Mouse (Mus musculus) ES-E14 (cell line): ENCODE results near the gene Ndufab1. TPM values are rescaled to one million over a fixed set of nuclear protein-coding genes. Genes with fewer than 3 reads are reported as not detected.

Source experiments
- DNase-seq: peaks from one replicate; pipeline ENCODE4 v3.0.0-alpha.2; 2013; ENCODE audit warnings: low read depth, low spot score
- H3K27ac ChIP-seq: 2 replicates; pipeline ENCODE4 v1.5.1; 2012; ENCODE audit warnings: low read depth, mild to moderate bottlenecking, low read length, moderate library complexity, mixed read lengths; ENCODE audit not compliant: poor library complexity, insufficient read depth, severe bottlenecking
- H3K36me3 ChIP-seq: 2 replicates; pipeline ENCODE4 v1.6.1; 2012; ENCODE audit warnings: mild to moderate bottlenecking, low read length, moderate library complexity, mixed read lengths; ENCODE audit not compliant: control insufficient read depth, poor library complexity, insufficient read depth, severe bottlenecking
- H3K4me1 ChIP-seq, 2 experiments: fragments of 150-350 bp in 1 of 2; sonication (generic) in 1 of 2; 2 replicates each; pipeline ENCODE4 v1.6.1; 2012; ENCODE audit warnings: low read length in 2 of 2, mild to moderate bottlenecking in 1 of 2, mixed read lengths in 1 of 2; ENCODE audit not compliant: control insufficient read depth in 2 of 2, insufficient read depth in 2 of 2, poor library complexity in 1 of 2
- H3K4me3 ChIP-seq, 2 experiments: fragments of 150-350 bp in 1 of 2; sonication (generic) in 1 of 2; 2 replicates each; pipeline ENCODE4 v1.5.1; 2012; ENCODE audit warnings: low read length in 2 of 2, low read depth in 1 of 2, mild to moderate bottlenecking in 1 of 2, mixed read lengths in 1 of 2; ENCODE audit not compliant: insufficient read depth in 1 of 2, poor library complexity in 1 of 2, severe bottlenecking in 1 of 2
- H3K9ac ChIP-seq: 2 replicates; pipeline ENCODE4 v1.6.1; 2012; ENCODE audit warnings: low read depth, mild to moderate bottlenecking, low read length, mixed read lengths; ENCODE audit not compliant: poor library complexity, insufficient read depth, severe bottlenecking
- H3K9me3 ChIP-seq: fragments of 150-350 bp; sonication (generic); 2 replicates; pipeline ENCODE4 v1.6.1; 2012; ENCODE audit warnings: low read depth, mild to moderate bottlenecking, low read length; ENCODE audit not compliant: control insufficient read depth, insufficient read depth
- CHD2 ChIP-seq: IDR thresholded peaks from 2 replicates; pipeline ENCODE4 v1.6.1; 2014; ENCODE audit warnings: mild to moderate bottlenecking, low read depth, low read length, inconsistent platforms
- HCFC1 ChIP-seq: IDR thresholded peaks from 2 replicates; pipeline ENCODE4 v1.6.1; 2012; ENCODE audit warnings: low read length, inconsistent platforms, borderline replicate concordance; ENCODE audit not compliant: insufficient read depth
- MAFK ChIP-seq: IDR thresholded peaks from 2 replicates; pipeline ENCODE4 v1.6.1; 2014; ENCODE audit warnings: mild to moderate bottlenecking, low read depth, low read length, inconsistent platforms; ENCODE audit not compliant: insufficient read depth
- ZC3H11A ChIP-seq: IDR thresholded peaks from 2 replicates; pipeline ENCODE4 v1.6.1; 2012; ENCODE audit warnings: low read depth, mild to moderate bottlenecking, inconsistent platforms, low read length, borderline replicate concordance
- ZNF384 ChIP-seq: IDR thresholded peaks from 2 replicates; pipeline ENCODE4 v1.6.1; 2012; ENCODE audit warnings: low read depth, low read length, inconsistent platforms
- in situ Hi-C, 2 experiments: fragments of 600-800 bp; cut with MboI; formaldehyde crosslinking; loops; one replicate each; pipeline ENCODE4 v1.15.1; 2025; ENCODE audit warnings: low sequenced_read_pairs in 2 of 2, inconsistent platforms in 1 of 2; ENCODE audit not compliant: unreplicated experiment in 2 of 2
- total RNA-seq: library from RNA; depleted of rRNA; stranded (reverse); fragments of 300-350 nt; gene quantifications from 2 replicates; pipeline ENCODE4 v1.2.3, GENCODE M21; 2012; rRNA removed

Ndufab1 gene
- total RNA-seq, 1 experiment, result 151 TPM

DNA sequence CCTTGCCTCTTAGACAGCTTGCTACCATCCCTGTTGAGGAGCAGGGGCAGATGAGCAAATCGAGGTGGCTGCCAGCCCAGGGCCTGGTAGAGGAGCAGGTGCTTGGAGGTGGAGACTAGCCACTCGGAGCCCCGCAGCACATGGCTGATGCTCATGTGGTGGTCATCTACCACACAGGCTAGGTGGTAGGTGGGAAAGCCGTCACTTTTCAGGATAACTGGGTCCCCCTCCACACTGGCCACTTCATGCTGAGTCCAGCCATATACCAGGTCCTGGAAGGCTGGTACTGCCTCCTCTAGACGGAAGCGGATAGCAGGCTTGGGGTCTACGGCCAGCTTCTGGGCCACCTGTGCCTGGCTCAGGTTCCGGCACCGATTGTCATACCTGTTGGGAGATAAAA, 53.5 kb downstream of the Ndufab1 start:
- Histone ChIP-seq H3K9me3 (no peaks in the 10 kb centered on the region), H3K4me1 (no peaks in the 10 kb centered on the region), H3K36me3 (peaks cover 21% of the 10 kb centered on the region), H3K27ac (no peak overlapping the region), H3K9ac (no peak overlapping the region), H3K4me3 (no peak overlapping the region)
- TF ChIP-seq ZNF384, result no peak
- TF ChIP-seq ZC3H11A, result no peak
- TF ChIP-seq HCFC1, result no peak
- no peak for TF ChIP-seq CHD2
- no peak for TF ChIP-seq MAFK
- in situ Hi-C loops, result no loop called here
- no peak for DNase-seq

GRCm38 (mm10) chr7:122046813-122047212, 54.9 kb downstream of the Ndufab1 start:
- Histone ChIP-seq H3K27ac (no peak overlapping the region), H3K4me3 (no peak overlapping the region), H3K9ac (no peak overlapping the region), H3K4me1 (no peaks in the 10 kb centered on the region), H3K36me3 (peaks cover 21% of the 10 kb centered on the region), H3K9me3 (no peaks in the 10 kb centered on the region)
- DNase-seq, result no peak
- in situ Hi-C loops, result no loop called here
- no peak for TF ChIP-seq ZNF384
- no peak for TF ChIP-seq ZC3H11A
- TF ChIP-seq MAFK, result no peak
- no peak for TF ChIP-seq CHD2
- TF ChIP-seq HCFC1, result no peak

DNA sequence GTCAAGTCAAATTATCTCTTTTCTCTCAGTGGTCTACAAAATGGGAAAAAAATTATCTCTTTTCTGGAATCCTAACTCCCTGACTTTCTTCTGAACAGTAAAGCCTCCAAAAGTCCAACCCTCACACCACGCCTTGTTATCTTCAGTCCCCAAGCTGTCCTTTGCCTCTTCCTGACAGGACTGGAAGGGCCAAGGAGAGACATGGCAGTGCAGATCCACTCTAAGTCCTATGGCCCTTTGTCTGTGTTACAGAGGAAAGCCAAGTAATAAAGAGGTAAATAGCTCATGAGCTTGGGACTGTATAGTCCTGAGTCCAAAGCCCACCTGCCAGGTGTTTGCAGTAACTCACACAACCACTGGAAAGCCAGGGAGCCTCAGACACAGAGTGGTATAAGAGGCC, 56.0 kb downstream of the Ndufab1 start:
- peaks cover 18% of the 10 kb centered on the region for H3K36me3 ChIP-seq
- no peak overlapping the region for H3K27ac ChIP-seq
- TF ChIP-seq HCFC1 (no peak), CHD2 (no peak), ZNF384 (no peak), MAFK (no peak), ZC3H11A (no peak)
- H3K9me3 ChIP-seq, result no peaks in the 10 kb centered on the region
- no peak overlapping the region for H3K9ac ChIP-seq
- H3K4me3 ChIP-seq, result no peak overlapping the region
- no peak for DNase-seq
- no peaks in the 10 kb centered on the region for H3K4me1 ChIP-seq
- in situ Hi-C loops, result no loop called here

DNA sequence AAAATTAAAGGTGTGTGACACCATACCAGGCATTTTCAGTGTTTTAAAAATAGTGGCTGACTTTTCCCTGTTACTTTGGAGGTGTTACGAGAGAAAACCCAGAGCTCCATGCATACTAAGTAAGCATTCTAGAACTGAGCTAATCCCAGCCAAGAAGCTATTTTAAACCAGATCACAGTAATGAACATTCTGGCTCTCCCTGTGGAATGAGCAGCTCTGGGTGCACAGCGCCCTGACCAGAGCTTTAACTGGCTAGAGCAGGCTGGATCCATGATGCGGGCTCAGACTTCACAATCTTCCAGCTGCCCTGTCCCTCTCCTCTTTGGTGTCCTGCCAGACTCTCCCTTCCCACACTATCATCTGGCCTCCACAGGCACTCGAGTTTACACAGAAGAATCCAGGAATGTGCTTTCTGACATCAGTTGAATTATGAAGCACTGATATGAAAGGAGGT, 56.5 kb downstream of the Ndufab1 start:
- TF ChIP-seq HCFC1, result no peak
- TF ChIP-seq CHD2, result no peak
- no peak for TF ChIP-seq ZC3H11A
- TF ChIP-seq ZNF384, result no peak
- no peak for TF ChIP-seq MAFK
- H3K4me1 ChIP-seq, result no peaks in the 10 kb centered on the region
- in situ Hi-C loops, result no loop called here
- H3K9me3 ChIP-seq, result no peaks in the 10 kb centered on the region
- no peak overlapping the region for H3K27ac ChIP-seq
- DNase-seq, result no peak
- peaks cover 19% of the 10 kb centered on the region for H3K36me3 ChIP-seq
- no peak overlapping the region for H3K9ac ChIP-seq
- no peak overlapping the region for H3K4me3 ChIP-seq

- Histone ChIP-seq H3K36me3 (peaks cover 28% of the 10 kb centered on the region), H3K9me3 (no peaks in the 10 kb centered on the region), H3K4me1 (no peaks in the 10 kb centered on the region), H3K4me3 (no peak overlapping the region), H3K9ac (no peak overlapping the region), H3K27ac (no peak overlapping the region)
- no peak for TF ChIP-seq CHD2
- TF ChIP-seq ZC3H11A, result no peak
- TF ChIP-seq ZNF384, result no peak
- no peak for TF ChIP-seq MAFK
- no peak for TF ChIP-seq HCFC1
- DNase-seq, result no peak
- in situ Hi-C loops, result no loop called here
These were observed 57.6 kb downstream of the Ndufab1 start for GRCm38 (mm10) chr7:122044106-122044505.

Other genes with a start within 250 kb of the Ndufab1 start
- 0.21 and 0.22 TPM in 2 replicates for gene Scnn1b, start 236.8 kb downstream of the Ndufab1 start, total RNA-seq
- gene Cog7, start 120.2 kb downstream of the Ndufab1 start, total RNA-seq, result 17.7 and 19.9 TPM in 2 replicates
- 68.5 and 71.9 TPM in 2 replicates for gene Gga2, start 80.7 kb downstream of the Ndufab1 start, total RNA-seq
- 56.1 and 70.7 TPM in 2 replicates for gene Ubfd1, start 34.7 kb downstream of the Ndufab1 start, total RNA-seq
- gene Ears2, start 34.6 kb downstream of the Ndufab1 start, total RNA-seq, result 18.6 and 20.5 TPM in 2 replicates
- 21.0 and 24.4 TPM in 2 replicates for gene Palb2, start 31.1 kb upstream of the Ndufab1 start, total RNA-seq
- gene Dctn5, start 31.2 kb upstream of the Ndufab1 start, total RNA-seq, result 34.8 and 46.0 TPM in 2 replicates
- gene Plk1, start 57.6 kb upstream of the Ndufab1 start, total RNA-seq, result 66.1 and 73.8 TPM in 2 replicates
- 0.11 TPM in 1 of 2 replicates, not detected in the other for gene Ern2, start 84.3 kb upstream of the Ndufab1 start, total RNA-seq
- gene Chp2, start 117.6 kb upstream of the Ndufab1 start, total RNA-seq, result 0.16 TPM in 1 of 2 replicates, not detected in the other
- gene Prkcb, start 186.9 kb upstream of the Ndufab1 start, total RNA-seq, result 6.1 and 10.6 TPM in 2 replicates